Mouse (Mus musculus): ENCODE results near the gene Chrdl2. TPM values are rescaled to one million over a fixed set of nuclear protein-coding genes. Genes with fewer than 3 reads are reported as not detected.
A peak's percentile ranks its signal among the peaks of the same experiment; 100 is the strongest.
"Not testable (repeated sequence)": the region's sequence is repeated elsewhere in the genome, so short reads cannot be mapped to it uniquely, and the experiment has no call there.

The Chrdl2 gene
- polyA plus RNA-seq, 1 experiment from 2014 or later = 3.6 TPM

DNA sequence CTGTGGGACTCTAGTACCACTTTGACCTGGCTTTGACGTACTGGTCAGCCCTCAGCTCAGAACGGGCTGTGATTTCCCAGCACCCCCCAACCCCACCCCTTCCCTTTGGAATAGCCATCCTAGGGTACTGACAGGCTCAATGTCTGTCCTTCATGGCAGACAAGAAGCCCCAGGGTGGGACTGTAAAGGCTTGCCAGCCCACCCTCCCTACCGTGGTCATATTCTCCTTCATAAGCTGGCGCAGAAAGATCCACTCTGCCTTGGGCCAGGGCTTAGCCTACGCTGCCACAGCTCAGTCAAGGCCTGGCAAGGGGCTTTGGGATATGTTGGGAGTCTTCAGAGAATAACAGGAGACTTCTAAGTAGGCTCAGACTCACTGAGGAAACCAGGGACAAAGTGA is 37.1 kb downstream of the Chrdl2 start:
- Histone ChIP-seq H3K4me2 (no peak overlapping the region), H3K9ac (replicated peaks) (no peak overlapping the region), H3K4me1 (replicated peaks) (peaks cover 24% of the 10 kb centered on the region), H3K36me3 (no peaks in the 10 kb centered on the region), H3K4me3 (replicated peaks) (no peak overlapping the region), H3K9me3 (peaks cover 5% of the 10 kb centered on the region; the same call in 1 of the 2 replicates), H3K27ac (peak overlapping the region; percentile 70; the same call in 1 of the 2 replicates), H3K27me3 (no peaks in the 10 kb centered on the region)
- WGBS = 88% methylated on average over 5 of the region's 5 CpGs
- no peak for ATAC-seq (ENCODE audit: insufficient number of reproducible peaks, insufficient read depth, low FRiP score, low TSS enrichment, low read depth)

DNA sequence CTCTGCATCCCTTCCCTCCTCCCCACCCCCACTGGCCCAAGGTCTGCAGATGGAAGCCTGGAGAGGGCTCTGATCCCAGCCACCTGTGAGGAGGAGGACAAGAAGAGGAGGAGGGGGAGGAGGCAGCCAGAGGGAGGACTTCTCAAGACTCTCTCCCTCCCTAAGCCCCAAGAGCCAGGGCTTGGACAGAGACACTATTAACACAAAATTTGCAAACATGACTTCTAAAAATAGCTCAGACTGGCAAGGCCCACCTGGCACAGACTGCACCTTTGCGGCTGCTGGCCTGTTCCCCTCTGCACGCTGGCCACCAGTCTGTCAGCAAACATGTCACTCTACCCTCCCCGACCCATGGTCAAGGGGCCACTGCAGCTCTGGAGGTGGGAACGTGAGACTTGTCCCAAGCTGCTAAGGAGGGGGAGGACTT is 37.6 kb downstream of the Chrdl2 start:
- Histone ChIP-seq H3K9me3 (0 out of 2 replicates have a peak, but pooled peaks cover under 1% of the 10 kb centered on the region), H3K36me3 (no peaks in the 10 kb centered on the region), H3K27ac (0 out of 2 replicates have a peak overlapping the region, but pooled peaks have one; percentile 70), H3K27me3 (no peaks in the 10 kb centered on the region), H3K4me2 (no peak overlapping the region), H3K4me1 (replicated peaks) (peaks cover 24% of the 10 kb centered on the region), H3K4me3 (replicated peaks) (no peak overlapping the region), H3K9ac (replicated peaks) (no peak overlapping the region)
- ATAC-seq (ENCODE audit: insufficient number of reproducible peaks, insufficient read depth, low FRiP score, low TSS enrichment, low read depth) = no peak
- WGBS = 41% methylated on average over 4 of the region's 4 CpGs

DNA sequence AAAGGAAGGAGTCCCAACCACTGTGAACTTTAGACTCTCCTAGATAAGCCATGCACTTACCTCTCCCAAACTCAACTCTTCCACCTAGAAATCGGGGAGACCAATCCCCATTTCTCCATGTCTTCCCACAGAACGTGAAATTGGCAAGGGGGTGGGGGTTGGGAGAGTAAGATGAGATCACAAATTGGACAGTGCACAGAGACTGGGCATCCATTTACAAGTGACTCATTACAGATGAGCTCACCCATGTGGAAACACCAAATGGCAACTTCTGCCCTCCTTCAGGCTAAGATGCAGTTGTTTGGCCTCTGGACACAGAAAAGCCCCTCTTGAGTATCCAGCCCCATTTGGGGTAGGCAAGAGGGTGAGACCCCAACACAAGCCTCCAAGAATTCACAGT is 40.5 kb downstream of the Chrdl2 start:
- no peaks in the 10 kb centered on the region for H3K36me3 ChIP-seq
- no peak overlapping the region for H3K9ac ChIP-seq (replicated peaks)
- peaks cover 24% of the 10 kb centered on the region for H3K4me1 ChIP-seq (replicated peaks)
- ATAC-seq (ENCODE audit: insufficient number of reproducible peaks, insufficient read depth, low FRiP score, low TSS enrichment, low read depth) = no peak
- no peak overlapping the region for H3K27ac ChIP-seq
- H3K4me2 ChIP-seq = no peak overlapping the region
- H3K9me3 ChIP-seq = no peaks in the 10 kb centered on the region
- no peak overlapping the region for H3K4me3 ChIP-seq (replicated peaks)
- 83% methylated on average over 2 of the region's 2 CpGs for WGBS
- H3K27me3 ChIP-seq = no peaks in the 10 kb centered on the region

DNA sequence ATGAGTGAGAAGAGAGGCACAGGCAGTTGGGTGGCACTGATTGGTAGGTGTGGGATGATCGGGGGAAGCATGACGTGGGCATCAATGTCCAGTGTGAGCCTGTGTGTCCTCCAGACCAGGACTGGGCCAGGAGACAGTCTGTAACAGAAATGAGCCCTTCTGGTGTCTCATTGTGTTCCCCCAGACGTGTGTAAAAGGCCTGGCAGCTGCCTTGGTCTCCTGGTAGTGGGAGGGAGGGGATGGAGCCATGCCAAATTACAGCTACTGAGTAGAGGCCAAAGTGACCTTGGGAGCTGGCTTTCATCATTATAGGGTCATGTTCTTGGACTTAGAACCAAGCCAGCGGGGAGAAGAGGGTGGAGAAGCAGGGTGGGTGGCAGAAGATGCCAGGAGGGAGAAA is 45.9 kb downstream of the Chrdl2 start:
- ATAC-seq (ENCODE audit: insufficient number of reproducible peaks, insufficient read depth, low FRiP score, low TSS enrichment, low read depth) = no peak
- no peak overlapping the region for H3K27ac ChIP-seq
- no peaks in the 10 kb centered on the region for H3K36me3 ChIP-seq
- no peaks in the 10 kb centered on the region for H3K27me3 ChIP-seq
- H3K4me1 ChIP-seq (replicated peaks) = no peaks in the 10 kb centered on the region
- no peak overlapping the region for H3K9ac ChIP-seq (replicated peaks)
- no peak overlapping the region for H3K4me2 ChIP-seq
- WGBS = 73% methylated on average over 4 of the region's 4 CpGs
- no peaks in the 10 kb centered on the region for H3K9me3 ChIP-seq
- H3K4me3 ChIP-seq (replicated peaks) = no peak overlapping the region

DNA sequence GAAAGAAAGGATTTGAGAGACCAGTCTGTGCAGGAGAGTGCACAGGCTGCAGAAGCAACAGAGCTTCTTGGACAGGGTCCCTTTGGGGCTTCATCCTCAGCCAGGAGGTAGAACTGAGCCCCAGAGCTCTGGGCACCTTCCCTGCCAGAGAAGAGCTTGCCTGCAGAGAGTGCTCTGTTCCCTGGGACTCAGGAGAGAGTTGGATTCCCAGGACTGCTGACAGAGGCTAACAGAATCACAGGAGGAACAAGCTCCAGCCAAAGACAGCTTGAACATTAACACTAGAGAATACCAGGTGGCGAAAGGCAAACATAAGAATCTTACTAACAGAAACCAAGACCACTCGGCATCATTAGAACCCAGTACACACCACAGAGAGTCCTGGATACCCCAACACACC is 47.0 kb downstream of the Chrdl2 start:
- not testable (repeated sequence) for H3K4me2 ChIP-seq; H3K4me1 ChIP-seq (replicated peaks); H3K9ac ChIP-seq (replicated peaks); H3K36me3 ChIP-seq; ATAC-seq (ENCODE audit: insufficient number of reproducible peaks, insufficient read depth, low FRiP score, low TSS enrichment, low read depth); H3K27me3 ChIP-seq; H3K27ac ChIP-seq; H3K4me3 ChIP-seq (replicated peaks); H3K9me3 ChIP-seq
- WGBS = 82% methylated on average over 2 of the region's 2 CpGs

DNA sequence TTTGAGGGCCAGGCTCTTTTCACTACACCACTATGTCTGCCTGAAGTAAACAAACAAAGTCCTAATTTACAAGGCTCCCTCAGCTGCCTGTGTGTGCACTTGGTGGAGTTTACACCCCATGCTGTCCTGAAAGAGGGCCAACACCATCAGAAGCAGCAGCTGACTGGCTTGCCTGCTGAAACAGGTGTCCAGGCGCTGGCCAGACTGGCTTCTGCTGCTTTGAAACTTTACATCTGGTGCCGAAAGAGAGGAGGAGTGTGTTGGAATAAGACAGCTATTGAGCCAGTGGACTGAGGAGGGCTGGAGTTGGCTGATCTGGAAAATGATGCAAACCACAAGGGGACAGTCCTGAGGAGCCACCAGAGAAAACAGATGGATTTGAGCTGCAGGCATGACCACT is 68.0 kb downstream of the Chrdl2 start:
- no peak for ATAC-seq (ENCODE audit: insufficient number of reproducible peaks, insufficient read depth, low FRiP score, low TSS enrichment, low read depth)
- Histone ChIP-seq H3K9ac (replicated peaks) (no peak overlapping the region), H3K27me3 (no peaks in the 10 kb centered on the region), H3K27ac (no peak overlapping the region), H3K9me3 (no peaks in the 10 kb centered on the region; the same call in 1 of the 2 replicates), H3K4me1 (replicated peaks) (no peaks in the 10 kb centered on the region), H3K4me2 (no peak overlapping the region), H3K4me3 (replicated peaks) (no peak overlapping the region), H3K36me3 (no peaks in the 10 kb centered on the region; the same call in 1 of the 2 replicates)
- 54% methylated on average over 2 of the region's 2 CpGs for WGBS

DNA sequence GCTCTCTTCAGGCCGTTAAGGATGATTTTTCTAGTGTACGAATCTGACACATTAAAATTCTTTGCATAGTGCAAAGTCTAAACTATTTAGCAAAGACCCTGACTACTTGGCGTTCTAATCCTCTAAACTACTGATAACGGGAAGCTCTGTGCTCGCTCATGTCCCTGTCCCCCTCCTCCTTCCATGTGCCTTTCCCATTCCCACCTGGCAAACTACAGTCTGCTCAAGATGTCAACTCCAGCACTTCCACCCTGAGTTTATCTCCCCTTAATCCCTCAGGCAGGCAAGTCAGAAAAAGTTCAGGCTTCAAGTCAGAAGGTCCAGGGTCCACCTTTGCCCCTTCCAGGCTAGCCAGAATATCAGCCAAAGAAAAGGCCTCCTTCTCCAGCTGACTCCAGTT is 70.3 kb downstream of the Chrdl2 start:
- Histone ChIP-seq H3K9ac (replicated peaks) (no peak overlapping the region), H3K27ac (no peak overlapping the region), H3K9me3 (no peaks in the 10 kb centered on the region; the same call in 1 of the 2 replicates), H3K36me3 (no peaks in the 10 kb centered on the region; the same call in none of the 2 replicates), H3K4me1 (replicated peaks) (no peaks in the 10 kb centered on the region), H3K27me3 (no peaks in the 10 kb centered on the region), H3K4me2 (no peak overlapping the region), H3K4me3 (replicated peaks) (no peak overlapping the region)
- no peak for ATAC-seq (ENCODE audit: insufficient number of reproducible peaks, insufficient read depth, low FRiP score, low TSS enrichment, low read depth)
- 85% methylated on average over 5 of the region's 5 CpGs for WGBS

DNA sequence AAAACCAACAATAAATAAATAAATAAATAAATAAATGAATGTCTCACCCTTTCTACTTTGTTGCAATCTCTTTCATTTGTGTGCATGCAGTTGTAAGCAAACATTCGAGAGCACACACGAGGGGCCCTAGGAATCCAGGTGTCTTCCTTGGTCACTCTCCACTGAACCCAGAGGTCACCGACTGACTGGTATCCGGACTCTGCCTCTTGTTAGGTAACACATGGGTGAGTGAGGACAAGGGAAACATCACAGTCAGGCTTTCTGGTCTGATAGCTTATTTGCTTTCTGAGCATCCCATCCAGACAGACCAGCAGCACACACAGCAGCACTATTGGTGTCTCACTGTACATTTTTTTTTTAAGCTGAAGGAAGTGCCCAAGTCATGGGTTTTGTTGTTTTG is 71.1 kb downstream of the Chrdl2 start:
- Histone ChIP-seq H3K36me3 (peaks cover 7% of the 10 kb centered on the region), H3K4me2 (no peak overlapping the region), H3K27me3 (no peaks in the 10 kb centered on the region), H3K9me3 (no peaks in the 10 kb centered on the region; the same call in 1 of the 2 replicates), H3K27ac (no peak overlapping the region), H3K9ac (replicated peaks) (no peak overlapping the region), H3K4me3 (replicated peaks) (no peak overlapping the region), H3K4me1 (replicated peaks) (no peaks in the 10 kb centered on the region)
- 94% methylated on average over 4 of the region's 4 CpGs for WGBS
- ATAC-seq (ENCODE audit: insufficient number of reproducible peaks, insufficient read depth, low FRiP score, low TSS enrichment, low read depth) = no peak

DNA sequence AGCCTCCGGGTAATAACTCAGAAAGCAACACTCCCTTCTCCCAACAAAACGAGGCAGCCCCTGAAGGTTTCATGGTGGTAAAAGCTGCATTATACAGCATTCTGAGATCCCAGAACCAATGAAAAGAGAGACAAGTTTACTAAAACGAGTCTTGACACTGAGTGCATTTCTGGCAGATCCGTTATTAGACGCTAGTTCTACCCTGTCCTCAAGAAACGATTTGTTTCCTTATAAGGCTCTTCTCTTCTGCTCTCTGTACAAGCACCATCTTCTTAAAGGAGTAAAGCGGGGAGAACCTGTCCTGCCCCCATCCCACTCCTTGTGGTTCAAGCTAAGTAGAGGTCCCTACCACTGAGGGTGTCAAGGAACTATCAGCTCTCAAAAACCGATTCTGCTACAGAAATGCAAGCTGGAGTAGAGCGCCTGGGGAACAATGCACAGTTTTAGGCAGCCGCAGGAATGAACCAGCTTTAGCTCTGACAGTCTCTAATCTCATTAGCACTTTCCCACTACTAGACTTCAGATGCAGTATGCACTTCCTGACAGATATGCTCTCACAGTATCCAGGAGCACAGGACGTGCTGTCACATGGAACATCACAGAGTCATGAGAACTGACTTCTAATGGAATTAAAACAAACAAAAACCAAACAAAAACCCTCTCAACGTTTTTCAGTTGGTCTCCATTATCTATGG is 74.3 kb downstream of the Chrdl2 start:
- H3K9me3 ChIP-seq = no peaks in the 10 kb centered on the region
- WGBS = 78% methylated on average over 12 of the region's 12 CpGs
- H3K9ac ChIP-seq (replicated peaks) = no peak overlapping the region
- H3K27me3 ChIP-seq = no peaks in the 10 kb centered on the region
- H3K4me1 ChIP-seq (replicated peaks) = no peaks in the 10 kb centered on the region
- peaks cover 37% of the 10 kb centered on the region for H3K36me3 ChIP-seq
- ATAC-seq (ENCODE audit: insufficient number of reproducible peaks, insufficient read depth, low FRiP score, low TSS enrichment, low read depth) = no peak
- no peak overlapping the region for H3K4me3 ChIP-seq (replicated peaks)
- H3K4me2 ChIP-seq = no peak overlapping the region
- H3K27ac ChIP-seq = no peak overlapping the region

DNA sequence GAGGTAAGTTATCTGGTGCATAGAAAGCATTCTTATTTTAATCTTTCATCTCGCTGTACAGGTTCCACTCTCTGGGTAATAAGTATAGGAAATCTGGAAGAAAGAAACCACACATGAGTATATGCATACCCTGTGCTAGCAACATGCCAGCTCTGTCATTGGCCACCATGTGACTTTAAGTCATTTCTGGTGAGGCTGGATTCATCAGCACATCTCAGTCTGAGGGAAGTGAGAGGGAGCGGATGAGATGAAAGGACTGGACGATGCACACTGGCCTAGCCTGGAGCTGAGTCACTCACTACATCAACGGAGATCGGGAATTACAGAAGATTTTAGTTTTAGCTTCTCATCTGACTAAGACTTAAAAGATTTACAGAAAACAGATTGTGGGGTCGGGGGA is 76.9 kb downstream of the Chrdl2 start:
- Histone ChIP-seq H3K36me3 (peaks cover 62% of the 10 kb centered on the region), H3K27me3 (no peaks in the 10 kb centered on the region)
- 93% methylated on average over 6 of the region's 6 CpGs for WGBS

DNA sequence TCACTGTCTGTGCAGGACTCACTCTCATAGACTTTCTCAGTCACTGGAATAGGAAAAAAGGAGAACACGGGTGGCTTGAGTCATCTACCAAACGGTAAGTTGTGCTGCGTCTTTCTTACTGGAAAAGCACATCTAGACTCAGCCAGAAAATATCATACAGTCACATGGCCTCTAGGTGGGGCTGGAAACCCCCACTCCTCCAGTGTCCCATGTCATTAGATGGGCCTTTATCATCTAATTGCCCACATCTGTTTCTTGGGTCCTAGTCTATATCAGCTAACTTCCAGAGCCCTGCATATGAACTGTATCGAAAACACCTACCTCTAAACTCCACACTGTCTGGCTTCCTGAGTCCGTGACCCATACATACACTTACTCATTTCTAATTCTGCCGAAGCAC is 77.8 kb downstream of the Chrdl2 start:
- WGBS = 94% methylated on average over 6 of the region's 6 CpGs
- no peak overlapping the region for H3K4me2 ChIP-seq
- no peak overlapping the region for H3K9ac ChIP-seq (replicated peaks)
- peaks cover 69% of the 10 kb centered on the region for H3K36me3 ChIP-seq
- H3K27me3 ChIP-seq = no peaks in the 10 kb centered on the region
- ATAC-seq (ENCODE audit: insufficient number of reproducible peaks, insufficient read depth, low FRiP score, low TSS enrichment, low read depth) = no peak
- no peaks in the 10 kb centered on the region for H3K9me3 ChIP-seq
- H3K27ac ChIP-seq = no peak overlapping the region
- no peak overlapping the region for H3K4me3 ChIP-seq (replicated peaks)
- no peaks in the 10 kb centered on the region for H3K4me1 ChIP-seq (replicated peaks)

More for the DNA sequence above, 76.9 kb downstream of the Chrdl2 start:
- Histone ChIP-seq H3K9me3 (no peaks in the 10 kb centered on the region), H3K4me2 (no peak overlapping the region), H3K9ac (replicated peaks) (no peak overlapping the region), H3K27ac (no peak overlapping the region), H3K4me1 (replicated peaks) (no peaks in the 10 kb centered on the region), H3K4me3 (replicated peaks) (no peak overlapping the region)
- ATAC-seq (ENCODE audit: insufficient number of reproducible peaks, insufficient read depth, low FRiP score, low TSS enrichment, low read depth) = no peak
